Mouse (Mus musculus): ENCODE measurements at regions not wholly inside any gene's neighbourhood (a gene's known extent, or its start where the extent isn't known, plus 50 kb on each side); places are given as distances from the start of the nearest gene placed in this dataset.

DNA sequence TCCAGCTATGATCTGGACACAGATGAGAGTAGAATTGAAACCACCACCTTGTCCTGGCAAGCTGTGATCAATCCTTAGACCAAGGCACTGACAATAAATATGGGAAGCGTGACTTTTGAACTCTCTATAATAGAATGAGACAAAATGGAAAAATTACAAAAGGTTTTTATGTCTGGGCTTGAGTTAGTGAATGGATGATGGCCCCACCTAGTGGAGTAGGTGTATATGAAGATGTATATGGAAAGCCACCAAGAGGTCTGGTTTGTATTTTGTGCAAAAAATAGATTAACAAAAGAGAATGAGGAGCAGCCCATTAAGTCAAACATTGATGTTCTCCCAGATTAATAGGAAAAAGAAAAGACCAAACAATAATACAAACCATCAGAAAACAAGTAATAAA, 172.5 kb downstream of the Tacr3 start:
- H3K9me3 ChIP-seq = no peaks in the 10 kb centered on the region

DNA sequence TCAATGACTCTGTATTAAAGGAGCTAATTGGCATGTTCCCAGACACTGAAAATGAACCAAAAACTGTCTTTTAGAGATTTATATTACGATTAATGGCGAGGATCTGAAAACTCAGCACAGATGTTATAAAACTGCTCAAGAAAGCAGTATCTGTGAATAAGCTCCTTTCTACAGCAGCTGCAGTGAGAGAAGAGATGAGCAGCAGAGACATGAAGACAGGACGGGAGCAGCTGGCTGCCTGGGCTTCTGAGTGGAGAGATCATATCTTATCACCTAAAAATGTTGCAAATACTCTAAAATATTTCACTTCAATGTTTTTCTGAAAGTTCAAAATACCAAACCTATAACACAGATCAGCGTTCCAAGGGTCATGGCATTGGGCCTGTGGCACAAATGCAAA, 187.0 kb downstream of the Tacr3 start:
- 89% methylated on average over 4 of the region's 4 CpGs for WGBS

More for the DNA sequence above, 172.5 kb downstream of the Tacr3 start:
- Histone ChIP-seq H3K27me3 (no peaks in the 10 kb centered on the region), H3K36me3 (no peaks in the 10 kb centered on the region), H3K9ac (no peak overlapping the region), H3K4me3 (no peak overlapping the region), H3K27ac (no peak overlapping the region), H3K4me2 (replicated peaks) (no peak overlapping the region), H3K4me1 (no peaks in the 10 kb centered on the region)
- no peak for ATAC-seq (ENCODE audit: insufficient number of reproducible peaks, insufficient read depth, low FRiP score, low TSS enrichment)
- WGBS = 77% methylated on average over 1 of the region's 1 CpGs

DNA sequence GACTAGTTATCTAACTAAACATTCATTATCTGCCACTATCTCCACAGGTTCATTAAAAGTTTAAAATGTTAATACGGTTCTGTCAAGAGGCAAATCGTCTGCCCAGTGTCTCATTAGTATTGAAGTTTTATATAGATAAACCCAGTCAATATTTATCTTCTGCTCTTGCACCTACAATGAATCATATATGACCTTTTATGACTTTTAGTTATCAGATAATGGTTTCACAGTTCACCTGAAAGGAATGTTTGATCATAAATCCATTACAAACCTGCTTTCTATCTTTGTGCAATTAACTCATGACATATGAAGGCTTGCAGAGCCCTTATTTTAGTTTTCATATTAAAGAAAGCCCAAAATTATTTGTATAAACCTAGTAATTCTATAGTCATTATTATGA, 188.0 kb upstream of the Cenpe start:
- Histone ChIP-seq H3K9ac (no peak overlapping the region), H3K4me3 (no peak overlapping the region), H3K27me3 (no peaks in the 10 kb centered on the region), H3K36me3 (no peaks in the 10 kb centered on the region), H3K4me1 (no peaks in the 10 kb centered on the region), H3K27ac (no peak overlapping the region), H3K9me3 (no peaks in the 10 kb centered on the region), H3K4me2 (replicated peaks) (no peak overlapping the region)
- WGBS = 82% methylated on average over 2 of the region's 2 CpGs
- ATAC-seq (ENCODE audit: insufficient number of reproducible peaks, insufficient read depth, low FRiP score, low TSS enrichment) = no peak

More for the DNA sequence above, 187.0 kb downstream of the Tacr3 start:
- Histone ChIP-seq H3K9me3 (no peaks in the 10 kb centered on the region), H3K9ac (no peak overlapping the region), H3K4me2 (replicated peaks) (no peak overlapping the region), H3K4me1 (no peaks in the 10 kb centered on the region), H3K36me3 (no peaks in the 10 kb centered on the region), H3K27me3 (no peaks in the 10 kb centered on the region), H3K4me3 (no peak overlapping the region), H3K27ac (no peak overlapping the region)
- no peak for ATAC-seq (ENCODE audit: insufficient number of reproducible peaks, insufficient read depth, low FRiP score, low TSS enrichment)

DNA sequence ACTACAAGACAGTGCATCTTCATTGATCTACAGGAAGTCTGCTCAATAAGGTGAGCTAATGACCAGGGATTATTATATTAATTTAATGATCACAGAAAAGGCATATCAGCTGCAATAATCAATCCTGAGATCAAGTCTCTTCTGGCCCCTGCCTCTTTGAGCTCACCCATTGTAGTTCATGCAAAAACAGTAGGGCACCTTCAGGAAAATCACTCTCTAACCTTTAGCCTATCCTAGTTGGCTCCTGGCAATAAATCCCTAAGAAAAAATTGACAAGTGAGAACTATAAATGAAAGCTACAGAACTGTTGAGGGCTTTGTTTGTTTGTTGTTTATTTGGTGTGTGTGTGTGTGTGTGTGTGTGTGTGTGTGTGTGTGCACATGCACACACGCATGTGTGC, 187.5 kb upstream of the Cenpe start:
- Histone ChIP-seq H3K4me2 (replicated peaks) (no peak overlapping the region), H3K9ac (no peak overlapping the region), H3K27ac (no peak overlapping the region), H3K4me3 (no peak overlapping the region), H3K36me3 (no peaks in the 10 kb centered on the region), H3K27me3 (no peaks in the 10 kb centered on the region), H3K4me1 (no peaks in the 10 kb centered on the region), H3K9me3 (no peaks in the 10 kb centered on the region)
- WGBS = 91% methylated on average over 1 of the region's 1 CpGs
- ATAC-seq (ENCODE audit: insufficient number of reproducible peaks, insufficient read depth, low FRiP score, low TSS enrichment) = no peak

DNA sequence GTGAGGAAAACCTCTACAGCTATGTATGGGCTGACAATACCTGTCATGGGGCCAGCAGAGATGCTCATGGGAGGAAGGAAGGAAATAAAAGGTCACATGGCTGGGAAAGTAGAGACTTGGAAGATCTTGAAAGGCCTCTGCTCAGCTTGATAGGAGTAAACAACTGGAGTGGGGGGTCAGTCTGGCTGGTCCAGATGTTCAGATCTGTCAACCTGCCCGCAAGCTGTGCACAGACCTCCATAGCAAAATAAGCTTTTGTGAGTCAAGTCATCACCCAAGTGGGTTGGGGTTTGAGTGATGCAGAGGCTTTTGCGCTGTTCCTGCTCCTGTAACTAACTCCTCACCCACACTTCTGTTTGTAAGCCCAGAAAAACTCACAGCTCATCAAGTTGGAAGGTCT, 179.9 kb upstream of the Cenpe start:
- Histone ChIP-seq H3K27me3 (no peaks in the 10 kb centered on the region), H3K36me3 (no peaks in the 10 kb centered on the region), H3K4me1 (no peaks in the 10 kb centered on the region), H3K9ac (no peak overlapping the region), H3K4me3 (no peak overlapping the region), H3K4me2 (replicated peaks) (no peak overlapping the region), H3K9me3 (no peaks in the 10 kb centered on the region), H3K27ac (no peak overlapping the region)
- ATAC-seq (ENCODE audit: insufficient number of reproducible peaks, insufficient read depth, low FRiP score, low TSS enrichment) = no peak
- WGBS = 93% methylated on average over 2 of the region's 2 CpGs

DNA sequence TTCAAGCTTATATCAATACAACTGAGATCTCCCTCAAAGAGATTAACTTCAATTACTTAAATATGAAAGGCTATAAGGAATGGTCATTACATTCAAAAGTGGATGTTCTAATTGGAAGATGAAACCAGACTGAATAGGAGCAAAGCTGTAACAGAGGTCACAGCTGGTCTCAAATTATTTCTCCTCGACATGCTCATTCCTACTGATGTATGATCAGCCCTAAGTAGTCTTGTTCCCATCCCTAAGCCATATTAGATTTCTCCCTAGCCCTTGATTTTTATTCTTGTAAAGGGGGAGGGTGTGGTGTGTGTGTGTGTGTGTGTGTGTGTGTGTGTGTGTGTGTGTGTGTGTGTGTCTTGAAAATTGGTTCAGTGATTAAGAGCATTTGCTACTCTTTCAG, 175.0 kb upstream of the Cenpe start:
- Histone ChIP-seq H3K9ac (no peak overlapping the region), H3K4me1 (no peaks in the 10 kb centered on the region), H3K27me3 (no peaks in the 10 kb centered on the region), H3K4me2 (replicated peaks) (no peak overlapping the region), H3K36me3 (no peaks in the 10 kb centered on the region), H3K9me3 (no peaks in the 10 kb centered on the region), H3K4me3 (no peak overlapping the region), H3K27ac (no peak overlapping the region)
- WGBS = 45% methylated on average over 1 of the region's 1 CpGs
- ATAC-seq (ENCODE audit: insufficient number of reproducible peaks, insufficient read depth, low FRiP score, low TSS enrichment) = no peak

DNA sequence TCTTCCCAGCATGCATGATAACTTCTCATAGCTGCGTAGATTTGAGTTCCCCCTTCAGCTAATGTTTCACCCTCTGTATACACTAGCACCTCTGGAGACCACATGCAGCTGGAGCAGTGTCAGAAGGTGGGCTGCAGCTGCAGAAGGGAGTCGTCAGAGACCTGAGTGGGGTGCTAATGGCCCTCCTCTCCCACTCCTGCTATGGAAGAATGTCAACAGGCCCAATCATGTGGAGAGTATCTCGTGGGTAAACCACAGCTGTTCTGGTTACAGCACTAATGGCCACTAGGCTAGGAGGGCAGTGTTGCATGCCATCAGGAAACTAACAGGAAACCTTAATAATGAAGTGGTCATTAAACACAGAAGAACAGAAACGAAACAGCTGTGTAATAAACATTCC, 170.1 kb upstream of the Cenpe start:
- H3K9ac ChIP-seq = no peak overlapping the region
- H3K27ac ChIP-seq = no peak overlapping the region
- H3K4me2 ChIP-seq (replicated peaks) = no peak overlapping the region
- no peaks in the 10 kb centered on the region for H3K36me3 ChIP-seq
- H3K27me3 ChIP-seq = no peaks in the 10 kb centered on the region
- no peaks in the 10 kb centered on the region for H3K4me1 ChIP-seq
- 47% methylated on average over 4 of the region's 4 CpGs for WGBS
- no peaks in the 10 kb centered on the region for H3K9me3 ChIP-seq
- 0 out of 2 replicates have a peak, but pooled peaks have one; percentile 64 for ATAC-seq (ENCODE audit: insufficient number of reproducible peaks, insufficient read depth, low FRiP score, low TSS enrichment)
- no peak overlapping the region for H3K4me3 ChIP-seq

DNA sequence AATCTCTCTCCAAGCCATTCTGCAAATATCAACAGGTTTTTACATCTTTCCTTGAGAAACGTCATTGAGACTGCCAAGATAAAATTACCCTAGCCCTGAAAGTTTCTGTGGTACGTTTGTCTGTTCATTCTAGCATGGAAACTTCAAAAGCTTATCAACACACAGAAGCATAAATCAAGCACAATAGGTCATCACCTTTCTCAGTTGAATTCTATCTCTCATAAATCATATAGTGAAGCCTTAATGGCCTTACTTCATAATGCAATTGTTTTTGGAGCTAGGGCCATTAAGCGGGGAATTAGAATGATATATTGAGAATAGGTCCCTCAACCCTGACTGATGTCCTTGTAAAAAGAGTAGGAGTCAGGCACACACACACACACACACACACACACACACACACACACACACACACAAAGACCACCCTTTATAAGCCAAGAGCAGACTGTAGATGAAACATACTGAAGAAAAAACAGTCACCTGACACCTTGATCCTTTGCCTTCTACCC, 166.5 kb upstream of the Cenpe start:
- Histone ChIP-seq H3K27me3 (no peaks in the 10 kb centered on the region), H3K9ac (no peak overlapping the region)
- 77% methylated on average over 3 of the region's 3 CpGs for WGBS

DNA sequence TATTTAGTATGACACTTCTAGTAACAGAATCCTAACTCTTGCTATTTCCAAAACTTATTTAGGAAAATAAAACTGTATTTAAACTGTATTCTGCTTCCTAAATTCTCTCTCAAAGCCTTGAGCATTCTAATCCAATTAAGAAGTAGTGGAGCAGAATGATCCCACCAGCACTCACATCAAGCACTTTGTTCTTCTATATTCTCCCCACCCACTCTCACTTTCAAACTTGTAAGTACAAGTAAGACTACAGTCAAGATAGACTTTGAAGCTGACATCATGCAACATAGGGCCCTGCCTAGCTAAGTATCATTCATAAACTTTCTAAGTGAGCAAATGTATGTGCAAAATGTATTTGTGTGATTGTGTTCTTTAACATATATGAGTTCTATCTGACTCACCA, 120.8 kb upstream of the Cenpe start:
- Histone ChIP-seq H3K9me3 (0 out of 2 replicates have a peak, but pooled peaks cover 7% of the 10 kb centered on the region), H3K36me3 (no peaks in the 10 kb centered on the region), H3K4me3 (no peak overlapping the region), H3K4me1 (no peaks in the 10 kb centered on the region), H3K27ac (no peak overlapping the region), H3K27me3 (no peaks in the 10 kb centered on the region), H3K9ac (no peak overlapping the region), H3K4me2 (replicated peaks) (no peak overlapping the region)
- ATAC-seq (ENCODE audit: insufficient number of reproducible peaks, insufficient read depth, low FRiP score, low TSS enrichment) = no peak

More for the DNA sequence above, 166.5 kb upstream of the Cenpe start:
- H3K4me3 ChIP-seq = no peak overlapping the region
- ATAC-seq (ENCODE audit: insufficient number of reproducible peaks, insufficient read depth, low FRiP score, low TSS enrichment) = no peak
- no peaks in the 10 kb centered on the region for H3K4me1 ChIP-seq
- no peaks in the 10 kb centered on the region for H3K9me3 ChIP-seq
- H3K4me2 ChIP-seq (replicated peaks) = no peak overlapping the region
- H3K36me3 ChIP-seq = no peaks in the 10 kb centered on the region
- H3K27ac ChIP-seq = no peak overlapping the region

DNA sequence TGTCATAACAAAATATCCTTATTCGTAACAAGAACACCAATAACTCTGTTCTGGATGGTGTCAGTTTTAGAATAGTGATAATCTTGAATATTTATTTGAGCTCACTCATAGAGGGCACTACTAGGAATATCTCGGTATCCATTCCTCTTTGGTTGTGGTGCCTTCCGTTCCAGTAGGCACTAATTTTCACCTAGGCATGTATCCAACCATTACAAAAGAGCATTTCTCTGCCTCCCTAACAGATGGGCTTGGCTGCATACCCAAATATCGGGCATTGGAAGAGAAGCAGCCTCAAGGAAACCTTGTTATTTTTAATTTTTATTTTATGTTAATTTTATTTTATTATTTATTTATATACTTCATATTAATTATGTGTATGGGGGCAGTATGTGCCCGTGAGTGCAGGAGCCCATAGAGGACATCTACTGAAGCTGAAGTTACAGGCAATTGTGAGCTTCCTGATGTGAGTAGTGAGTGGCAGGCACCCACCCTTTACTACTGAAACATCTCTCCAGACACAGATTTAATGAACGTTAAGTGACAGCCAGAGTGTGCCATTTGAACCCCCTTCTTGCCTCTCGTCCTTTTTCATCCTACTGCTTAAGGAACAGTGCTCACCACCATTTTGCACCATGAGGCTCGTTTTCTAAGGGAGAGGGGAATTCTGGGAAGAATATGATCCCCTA, 111.3 kb upstream of the Cenpe start:
- ATAC-seq (ENCODE audit: insufficient number of reproducible peaks, insufficient read depth, low FRiP score, low TSS enrichment) = no peak
- H3K9ac ChIP-seq = no peak overlapping the region
- H3K36me3 ChIP-seq = no peaks in the 10 kb centered on the region
- no peak overlapping the region for H3K4me2 ChIP-seq (replicated peaks)
- H3K27me3 ChIP-seq = no peaks in the 10 kb centered on the region
- H3K27ac ChIP-seq = no peak overlapping the region
- 82% methylated on average over 8 of the region's 8 CpGs for WGBS
- no peaks in the 10 kb centered on the region for H3K9me3 ChIP-seq
- no peak overlapping the region for H3K4me3 ChIP-seq
- H3K4me1 ChIP-seq = no peaks in the 10 kb centered on the region
